Mouse (Mus musculus) liver, postnatal 0 days (tissue): ENCODE measurements around the gene Klhdc1. TPM values are rescaled to one million over a fixed set of nuclear protein-coding genes. Genes with fewer than 3 reads are reported as not detected.

Experiments
- ATAC-seq: fragments of 200-750 bp; cut with Nextera tagmentation; 2 replicates; pipeline ENCODE4 v1.8.0; 2017; ENCODE audit warnings: mild to moderate bottlenecking, moderate library complexity
- DNase-seq: peaks from one replicate; pipeline ENCODE4 v3.0.0-alpha.2; 2016
- H3K27ac ChIP-seq: fragments of 300-500 bp; sonication (generic); 2 replicates; pipeline ENCODE4 v1.5.1; 2014; ENCODE audit warnings: antibody characterized with exemption, moderate library complexity, mild to moderate bottlenecking, low read depth
- H3K27me3 ChIP-seq: fragments of 300-500 bp; sonication (generic); 2 replicates; pipeline ENCODE4 v1.6.1; 2014; ENCODE audit warnings: low read length, control low read depth, mixed read lengths; ENCODE audit not compliant: insufficient read depth
- H3K36me3 ChIP-seq: fragments of 300-500 bp; sonication (generic); replicated peaks from 2 replicates; pipeline ENCODE4 v1.6.1; 2014; ENCODE audit warnings: mild to moderate bottlenecking, control low read depth, low read length, moderate library complexity, mixed read lengths; ENCODE audit not compliant: insufficient read depth
- H3K4me1 ChIP-seq: fragments of 300-500 bp; sonication (generic); 2 replicates; pipeline ENCODE4 v1.6.1; 2014; ENCODE audit warnings: antibody characterized with exemption, mild to moderate bottlenecking, control low read depth; ENCODE audit not compliant: insufficient read depth
- H3K4me2 ChIP-seq: fragments of 300-500 bp; sonication (generic); 2 replicates; pipeline ENCODE4 v1.6.1; 2014; ENCODE audit warnings: low read depth, mild to moderate bottlenecking, low read length, moderate library complexity, mixed read lengths
- H3K4me3 ChIP-seq: fragments of 300-500 bp; sonication (generic); 2 replicates; pipeline ENCODE4 v1.5.1; 2014; ENCODE audit warnings: low read depth, low read length
- H3K9ac ChIP-seq: fragments of 300-500 bp; sonication (generic); replicated peaks from 2 replicates; pipeline ENCODE4 v1.6.1; 2014; ENCODE audit warnings: mild to moderate bottlenecking, moderate library complexity
- H3K9me3 ChIP-seq: fragments of 300-500 bp; sonication (generic); 2 replicates; pipeline ENCODE4 v1.6.1; 2016; ENCODE audit warnings: mild to moderate bottlenecking, control low read depth, low read length, mixed read lengths
- CTCF ChIP-seq: sonication (generic); IDR thresholded peaks from 2 replicates; pipeline ENCODE4 v1.5.1; 2016; ENCODE audit warnings: antibody characterized with exemption, low read depth
- EP300 ChIP-seq: IDR thresholded peaks from 2 replicates; pipeline ENCODE4 v1.6.1; 2016; ENCODE audit warnings: antibody characterized with exemption, low read depth, mild to moderate bottlenecking
- WGBS: fragments of 180-500 bp; shearing (Covaris S2); extraction: QIAGEN DNeasy Blood & Tissue Kit; methylation state at CpG from one replicate; pipeline ENCODE4 v1.1.7; 2014; ENCODE audit not compliant: insufficient replicate concordance; 5-methylcytosine and 5-hydroxymethylcytosine counted together
- polyA plus RNA-seq: library from polyadenylated mRNA; unstranded; fragments of >200 nt; fragmentation: Nextera tagmentation; extraction: Ambion mirVana; gene quantifications from 2 replicates; pipeline ENCODE4 v1.2.1, GENCODE M21; 2015

Gene Klhdc1
- polyA plus RNA-seq, 1 experiment from 2014 or later: 6.1 TPM

GRCm38 (mm10) chr12:69211057-69211456 lies 29.9 kb upstream of the Klhdc1 start:
- no peaks in the 10 kb centered on the region for H3K9me3 ChIP-seq
- ATAC-seq (no peak), DNase-seq (no peak)
- no peaks in the 10 kb centered on the region for H3K27me3 ChIP-seq
- H3K4me1 ChIP-seq: no peaks in the 10 kb centered on the region
- H3K4me2 ChIP-seq: no peak overlapping the region
- WGBS: 78% methylated on average over 5 of the region's 5 CpGs
- no peak overlapping the region for H3K27ac ChIP-seq
- TF ChIP-seq EP300: no peak
- peak; percentile 52 for TF ChIP-seq CTCF
- no peak overlapping the region for H3K9ac ChIP-seq
- H3K4me3 ChIP-seq: no peak overlapping the region
- peaks cover 33% of the 10 kb centered on the region for H3K36me3 ChIP-seq

- Histone ChIP-seq H3K4me1 (no peaks in the 10 kb centered on the region), H3K36me3 (peaks cover 41% of the 10 kb centered on the region), H3K4me2 (no peak overlapping the region), H3K27ac (no peak overlapping the region), H3K9ac (no peak overlapping the region), H3K27me3 (no peaks in the 10 kb centered on the region), H3K4me3 (no peak overlapping the region), H3K9me3 (no peaks in the 10 kb centered on the region)
- DNase-seq (no peak), ATAC-seq (no peak)
- 90% methylated on average over 13 of the region's 13 CpGs for WGBS
- TF ChIP-seq CTCF: 0 out of 2 replicates have a peak, but pooled peaks have one; percentile 1
- no peak for TF ChIP-seq EP300
Observed at GRCm38 (mm10) chr12:69213186-69213777, 27.7 kb upstream of the Klhdc1 start.

- no peak overlapping the region for H3K27ac ChIP-seq
- DNase-seq: no peak
- peaks cover 45% of the 10 kb centered on the region for H3K36me3 ChIP-seq
- ATAC-seq: no peak
- H3K4me2 ChIP-seq: no peak overlapping the region
- no peaks in the 10 kb centered on the region for H3K27me3 ChIP-seq
- no peaks in the 10 kb centered on the region for H3K9me3 ChIP-seq
- no peaks in the 10 kb centered on the region for H3K4me1 ChIP-seq
- WGBS: 78% methylated on average over 7 of the region's 7 CpGs
- no peak overlapping the region for H3K4me3 ChIP-seq
- no peak for TF ChIP-seq CTCF
- no peak for TF ChIP-seq EP300
- no peak overlapping the region for H3K9ac ChIP-seq
Observed at GRCm38 (mm10) chr12:69214393-69214792, 26.6 kb upstream of the Klhdc1 start.

GRCm38 (mm10) chr12:69215000-69215785 lies 25.8 kb upstream of the Klhdc1 start:
- no peak overlapping the region for H3K4me3 ChIP-seq
- no peak overlapping the region for H3K4me2 ChIP-seq
- TF ChIP-seq CTCF: no peak
- no peak for TF ChIP-seq EP300
- H3K27ac ChIP-seq: no peak overlapping the region
- H3K36me3 ChIP-seq: peaks cover 45% of the 10 kb centered on the region
- H3K9me3 ChIP-seq: no peaks in the 10 kb centered on the region
- no peaks in the 10 kb centered on the region for H3K4me1 ChIP-seq
- DNase-seq (no peak), ATAC-seq (no peak)
- no peak overlapping the region for H3K9ac ChIP-seq
- 83% methylated on average over 3 of the region's 3 CpGs for WGBS
- no peaks in the 10 kb centered on the region for H3K27me3 ChIP-seq

GRCm38 (mm10) chr12:69216587-69216986 lies 24.4 kb upstream of the Klhdc1 start:
- no peak overlapping the region for H3K9ac ChIP-seq
- no peaks in the 10 kb centered on the region for H3K4me1 ChIP-seq
- ATAC-seq (no peak), DNase-seq (no peak)
- no peaks in the 10 kb centered on the region for H3K27me3 ChIP-seq
- no peak for TF ChIP-seq CTCF
- TF ChIP-seq EP300: no peak
- H3K27ac ChIP-seq: no peak overlapping the region
- H3K9me3 ChIP-seq: no peaks in the 10 kb centered on the region
- WGBS: 89% methylated on average over 7 of the region's 7 CpGs
- no peak overlapping the region for H3K4me3 ChIP-seq
- H3K4me2 ChIP-seq: no peak overlapping the region
- H3K36me3 ChIP-seq: peaks cover 50% of the 10 kb centered on the region

GRCm38 (mm10) chr12:69220613-69221277 lies 20.2 kb upstream of the Klhdc1 start:
- Histone ChIP-seq H3K9ac (no peak overlapping the region), H3K27me3 (no peaks in the 10 kb centered on the region), H3K9me3 (no peaks in the 10 kb centered on the region), H3K4me3 (no peak overlapping the region), H3K4me1 (no peaks in the 10 kb centered on the region), H3K36me3 (peaks cover 40% of the 10 kb centered on the region), H3K4me2 (no peak overlapping the region), H3K27ac (no peak overlapping the region)
- no peak for DNase-seq
- WGBS: 87% methylated on average over 19 of the region's 19 CpGs
- TF ChIP-seq CTCF (no peak), EP300 (no peak)
- ATAC-seq: peak; percentile 82
